Mouse (Mus musculus): ENCODE measurements around the gene Gm21304. TPM values are rescaled to one million over a fixed set of nuclear protein-coding genes. Genes with fewer than 3 reads are reported as not detected.

Gene Gm21304
- not detected in 4 replicates for total RNA-seq (2023; ENCODE audit: inconsistent age)

GRCm38 (mm10) chr10:104168215-104168614 lies at the start of gene Gm21304:
Gene Gm21304 (plus strand): TSS chr10:104168515.

GRCm38 (mm10) chr10:104142687-104143086 lies 25.6 kb upstream of the Gm21304 start, which contains the start of gene Gm21293:
Gene Gm21293 (plus strand): TSS chr10:104142987.

GRCm38 (mm10) chr10:104151197-104151596 lies 17.1 kb upstream of the Gm21304 start, which contains the start of gene Gm6763:
Gene Gm6763 (plus strand): TSS chr10:104151497.

GRCm38 (mm10) chr10:104159706-104160105 lies 8.6 kb upstream of the Gm21304 start, which contains the start of gene Gm8764:
Gene Gm8764 (plus strand): TSS chr10:104160006.

GRCm38 (mm10) chr10:104176724-104177123 lies 8.4 kb downstream of the Gm21304 start, which contains the start of gene Gm21312:
Gene Gm21312 (plus strand): TSS chr10:104177024.

GRCm38 (mm10) chr10:104185233-104185632 lies 16.9 kb downstream of the Gm21304 start, which contains the start of gene Gm20765:
Gene Gm20765 (plus strand): TSS chr10:104185533.

GRCm38 (mm10) chr10:104193742-104194141 lies 25.4 kb downstream of the Gm21304 start, which contains the start of gene Gm4340:
Gene Gm4340 (plus strand): TSS chr10:104194042.

Other genes with a start within 250 kb of the Gm21304 start
- not detected in 4 replicates for gene Gm21293, start 25.5 kb upstream of the Gm21304 start, total RNA-seq (2023; ENCODE audit: inconsistent age)
- not detected in 4 replicates for gene Gm6763, start 17.0 kb upstream of the Gm21304 start, total RNA-seq (2023; ENCODE audit: inconsistent age)
- not detected in 4 replicates for gene Gm8764, start 8.5 kb upstream of the Gm21304 start, total RNA-seq (2023; ENCODE audit: inconsistent age)
- not detected in 4 replicates for gene Gm21312, start 8.5 kb downstream of the Gm21304 start, total RNA-seq (2023; ENCODE audit: inconsistent age)
- not detected in 4 replicates for gene Gm20765, start 17.0 kb downstream of the Gm21304 start, total RNA-seq (2023; ENCODE audit: inconsistent age)
- not detected in 4 replicates for gene Gm4340, start 25.5 kb downstream of the Gm21304 start, total RNA-seq (2023; ENCODE audit: inconsistent age)

Data from B cell, adult (primary cell).